Mouse (Mus musculus): ENCODE measurements at regions not wholly inside any gene's neighbourhood (a gene's known extent, or its start where the extent isn't known, plus 50 kb on each side); places are given as distances from the start of the nearest gene placed in this dataset.

GRCm38 (mm10) chr10:100701938-100702337, 111.7 kb downstream of the 1700017N19Rik start:
- TF ChIP-seq POLR2A (IDR thresholded peaks at IDR 0.05; ENCODE audit: borderline replicate concordance, control insufficient read depth, low read depth, low read length), result no peak
- no peak for TF ChIP-seq CTCF (IDR thresholded peaks at IDR 0.05; ENCODE audit: control insufficient read depth, insufficient read depth, low read length)

Measured in bone marrow, adult 2 months (tissue).